Mouse (Mus musculus) liver, embryonic 16.5 days (tissue): ENCODE results near the gene Zfp182. TPM values are rescaled to one million over a fixed set of nuclear protein-coding genes. Genes with fewer than 3 reads are reported as not detected.

Experiments used
- polyA plus RNA-seq: library from polyadenylated mRNA; unstranded; fragments of >200 nt; fragmentation: Nextera tagmentation; extraction: Ambion mirVana; gene quantifications from 2 replicates; pipeline ENCODE4 v1.2.1, GENCODE M21; 2015

The Zfp182 gene
- polyA plus RNA-seq, 1 experiment from 2014 or later, result 1.4 TPM

Other genes starting within 250 kb of the Zfp182 start
- 1.7 and 2.4 TPM in 2 replicates for gene Timp1, start 192.2 kb downstream of the Zfp182 start, polyA plus RNA-seq
- gene Syn1, start 141.3 kb downstream of the Zfp182 start, polyA plus RNA-seq, result 0.08 TPM in 1 of 2 replicates, not detected in the other
- gene Cfp, start 130.8 kb downstream of the Zfp182 start, polyA plus RNA-seq, result 43.6 and 48.8 TPM in 2 replicates
- 2.2 and 2.3 TPM in 2 replicates for gene Elk1, start 111.7 kb downstream of the Zfp182 start, polyA plus RNA-seq
- gene Uxt, start 100.3 kb downstream of the Zfp182 start, polyA plus RNA-seq, result 34.7 and 38.5 TPM in 2 replicates
- gene Spaca5, start 6.1 kb upstream of the Zfp182 start, polyA plus RNA-seq, result not detected in 2 replicates
- 0.18 and 0.23 TPM in 2 replicates for gene Zfp300, start 27.2 kb upstream of the Zfp182 start, polyA plus RNA-seq
- not detected in 2 replicates for gene Ssxa1, start 53.5 kb upstream of the Zfp182 start, polyA plus RNA-seq
- gene Gm21876, start 113.3 kb upstream of the Zfp182 start, polyA plus RNA-seq, result not detected in 2 replicates